Mouse (Mus musculus) right cerebral cortex, postnatal 4 days (tissue): ENCODE results near the gene Mogs.

ENCODE experiments used
- DNase-seq: peaks from one replicate; pipeline ENCODE4 v3.0.0-alpha.2; 2022

Gene Mogs

DNA sequence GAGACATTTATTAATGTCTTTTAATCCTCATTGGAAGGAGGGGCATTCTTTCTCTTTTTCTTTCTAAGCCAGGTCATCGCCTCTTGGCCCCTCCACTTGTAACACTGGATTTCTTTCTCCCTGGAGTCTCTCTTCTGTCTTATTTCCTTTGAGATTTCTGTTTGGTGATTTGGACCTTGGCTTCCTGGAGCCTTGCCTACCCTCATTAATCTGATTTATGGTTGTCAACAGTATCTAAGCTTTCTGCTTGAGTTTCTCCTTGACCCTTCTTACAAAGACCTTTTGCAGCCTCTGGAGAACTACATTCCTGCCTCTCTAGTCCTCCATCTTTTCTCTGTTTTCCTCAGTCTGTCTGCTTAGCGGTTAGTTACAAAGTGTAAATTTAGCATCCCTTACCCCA, 16.9 kb upstream of the Mogs start:
- DNase-seq: no peak

DNA sequence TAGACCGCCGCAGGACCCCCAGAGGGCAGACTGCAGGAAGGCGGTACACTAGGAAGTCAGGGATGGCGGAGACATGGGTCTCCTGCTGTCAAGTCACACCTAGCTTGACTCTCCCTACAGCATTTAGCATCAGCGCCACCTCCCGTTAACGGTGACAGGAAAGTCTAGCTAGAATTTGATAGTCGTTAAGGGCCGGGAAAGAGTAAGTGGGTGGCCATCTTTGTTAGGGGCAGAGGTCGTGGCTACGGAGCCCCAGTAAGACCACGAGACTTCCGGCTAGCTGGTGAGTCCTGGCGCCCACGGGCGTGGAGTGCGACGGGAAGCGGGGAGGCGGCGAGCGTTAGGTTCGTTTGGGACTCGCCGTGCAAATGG, 14.0 kb upstream of the Mogs start, which contains the start of the genes Ccdc142 and Gm42688:
Gene Ccdc142 (plus strand): TSS at position 286 of the 372 bp plus-strand sequence.
Gene Gm42688 (plus strand): TSS at position 302 of the 372 bp plus-strand sequence.
- DNase-seq: peak; percentile 79

DNA sequence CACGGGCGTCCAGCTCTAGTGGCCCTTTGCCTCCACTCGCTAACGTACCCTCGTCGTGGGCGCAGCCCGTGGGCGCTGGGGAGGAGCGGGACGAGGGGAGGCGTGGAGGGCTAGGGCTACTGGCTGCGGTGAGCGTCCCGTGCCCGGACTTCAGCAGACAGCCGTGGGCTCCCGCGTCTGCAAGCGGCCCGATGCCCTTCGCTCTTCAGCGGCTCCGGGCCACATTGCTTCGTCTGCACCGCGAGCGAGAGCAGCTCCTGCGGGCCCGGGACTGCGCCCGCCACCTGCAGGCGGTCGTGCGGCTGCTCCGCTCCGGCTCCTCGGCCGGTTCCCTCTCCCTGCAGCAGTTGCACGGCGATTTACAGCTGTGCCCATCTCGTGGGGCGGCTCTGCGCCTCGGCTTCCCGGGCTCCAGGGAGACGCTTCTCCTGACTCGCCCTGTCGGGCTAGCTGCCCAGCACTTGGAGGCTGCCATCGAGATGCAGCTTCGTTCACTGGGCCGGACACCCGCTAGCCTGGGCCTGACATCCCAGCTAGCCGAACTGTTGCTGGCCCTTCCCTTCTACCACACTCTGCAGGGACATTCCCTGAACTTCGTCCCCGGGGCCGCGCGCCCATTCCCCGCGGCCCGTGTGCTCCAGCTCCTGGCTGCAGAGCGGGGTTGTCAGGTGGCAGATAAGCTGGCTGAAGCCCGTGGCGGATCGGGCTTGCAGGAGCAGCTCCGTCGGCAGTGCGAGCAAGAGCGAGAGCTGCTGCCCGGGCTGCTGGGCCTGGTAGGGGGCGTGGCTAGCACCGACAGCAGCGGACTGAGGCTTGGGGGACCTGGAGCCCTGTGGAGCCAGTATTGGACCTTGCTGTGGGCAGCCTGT, 13.4 kb upstream of the Mogs start:
- peak; percentile 61 for DNase-seq

- no peak for DNase-seq
These were observed 12.1 kb upstream of the Mogs start for GRCm38 (mm10) chr6:83103130-83103650.

- DNase-seq: no peak
These were observed 11.1 kb upstream of the Mogs start for GRCm38 (mm10) chr6:83104158-83104557.

GRCm38 (mm10) chr6:83107566-83108400, 7.5 kb upstream of the Mogs start:
- DNase-seq: peak; percentile 76

DNA sequence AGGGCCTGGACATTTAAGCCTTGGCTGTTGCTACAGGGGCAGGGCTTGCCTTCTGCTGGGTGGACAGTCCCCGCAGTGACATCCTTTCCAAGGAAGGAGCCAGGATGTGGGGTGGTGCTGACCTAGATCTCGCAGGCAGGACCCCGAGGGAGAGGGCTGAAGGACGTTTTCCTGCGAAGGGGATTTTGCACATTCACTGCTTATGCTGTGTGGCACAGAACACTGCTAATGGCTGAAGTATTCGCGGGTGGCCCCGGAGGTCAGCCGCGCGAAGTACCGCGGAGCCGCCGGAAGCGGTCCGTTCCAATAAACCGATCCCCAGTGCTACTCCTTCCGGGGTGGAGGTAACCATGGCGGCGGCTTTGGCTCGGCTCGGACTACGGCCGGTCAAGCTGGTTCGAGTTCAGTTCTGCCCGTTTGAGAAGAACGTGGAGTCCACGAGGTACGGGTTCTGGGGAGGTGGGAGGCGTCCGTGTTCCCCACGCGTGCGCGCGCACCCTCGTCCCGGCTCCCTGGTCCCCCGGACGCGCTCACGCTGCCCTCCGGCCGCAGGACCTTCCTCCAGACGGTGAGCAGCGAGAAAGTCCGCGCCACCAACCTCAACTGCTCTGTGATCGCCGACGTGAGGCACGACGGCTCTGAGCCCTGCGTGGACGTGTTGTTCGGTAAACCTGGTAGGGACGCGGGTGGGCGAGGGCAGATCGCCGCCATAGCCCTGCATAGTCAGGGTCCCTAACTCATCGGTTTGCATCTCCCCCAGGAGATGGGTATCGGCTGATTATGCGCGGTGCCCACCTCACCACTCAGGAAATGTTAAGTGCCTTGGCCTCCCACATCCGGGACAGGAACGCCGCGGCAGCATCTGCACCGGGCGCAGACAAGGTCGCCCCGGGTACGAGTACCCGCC, 6.3 kb upstream of the Mogs start, which contains the start of gene Mrpl53:
Gene Mrpl53 (plus strand): TSS at position 279 of the 907 bp plus-strand sequence.
- peak; percentile 82 for DNase-seq

GRCm38 (mm10) chr6:83111510-83112136, 3.7 kb upstream of the Mogs start:
- DNase-seq: no peak

- no peak for DNase-seq
These were observed 531 bp downstream of the Mogs start for GRCm38 (mm10) chr6:83115682-83116372.

DNA sequence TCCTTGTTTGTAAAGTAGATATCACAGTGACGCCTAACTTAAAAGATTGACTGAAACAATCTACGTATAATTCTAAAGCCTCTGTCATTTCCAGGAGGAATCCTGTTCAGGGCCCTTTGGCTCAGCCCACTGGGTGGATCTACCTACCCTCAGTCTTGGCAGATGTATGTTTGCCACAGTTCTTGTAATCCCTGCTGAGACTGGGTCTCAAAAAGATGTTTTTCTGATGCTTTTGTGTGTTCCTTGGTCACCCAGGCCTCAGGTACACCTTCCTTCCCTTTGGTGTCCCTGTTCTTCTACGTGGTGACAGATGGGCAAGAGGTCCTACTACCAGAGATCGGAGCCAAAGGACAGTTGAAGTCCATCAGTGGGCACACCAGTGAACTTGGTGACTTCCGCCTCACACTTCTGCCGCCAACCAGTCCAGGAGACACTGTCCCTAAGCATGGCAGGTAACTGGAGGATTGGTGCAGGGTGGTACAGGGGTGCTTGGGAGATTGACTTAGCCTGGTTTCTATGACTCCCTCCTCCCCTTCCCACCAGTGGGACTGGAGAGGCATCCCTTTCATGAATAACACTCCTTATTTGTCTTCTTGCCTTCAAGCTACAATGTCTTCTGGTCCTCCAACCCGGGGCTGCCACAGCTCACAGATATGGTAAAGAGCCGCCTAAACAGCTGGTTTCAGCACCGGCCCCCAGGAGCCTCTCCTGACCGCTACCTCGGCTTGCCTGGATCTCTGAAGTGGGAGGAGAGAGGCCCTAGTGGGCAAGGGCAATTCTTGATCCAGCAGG, 1.3 kb downstream of the Mogs start:
- DNase-seq: no peak

- no peak for DNase-seq
These were observed 1.8 kb downstream of the Mogs start for GRCm38 (mm10) chr6:83117165-83117438.

GRCm38 (mm10) chr6:83117616-83118015, 2.3 kb downstream of the Mogs start:
- DNase-seq: no peak

DNA sequence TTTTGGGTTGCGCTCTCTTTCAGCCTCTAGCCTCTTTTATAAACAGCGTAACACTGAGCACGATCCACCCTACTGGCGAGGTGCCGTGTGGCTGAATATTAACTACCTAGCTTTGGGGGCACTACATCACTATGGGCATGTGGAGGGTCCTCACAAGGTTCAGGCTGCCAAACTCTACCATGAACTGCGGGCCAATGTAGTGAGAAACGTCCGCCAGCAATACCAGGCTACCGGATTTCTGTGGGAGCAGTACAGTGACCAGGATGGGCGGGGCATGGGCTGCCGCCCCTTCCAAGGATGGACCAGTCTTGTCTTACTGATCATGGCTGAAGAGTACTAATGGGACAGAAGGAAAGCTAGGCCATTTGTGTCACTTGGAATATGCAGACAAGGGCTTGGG, 3.1 kb downstream of the Mogs start:
- no peak for DNase-seq

DNA sequence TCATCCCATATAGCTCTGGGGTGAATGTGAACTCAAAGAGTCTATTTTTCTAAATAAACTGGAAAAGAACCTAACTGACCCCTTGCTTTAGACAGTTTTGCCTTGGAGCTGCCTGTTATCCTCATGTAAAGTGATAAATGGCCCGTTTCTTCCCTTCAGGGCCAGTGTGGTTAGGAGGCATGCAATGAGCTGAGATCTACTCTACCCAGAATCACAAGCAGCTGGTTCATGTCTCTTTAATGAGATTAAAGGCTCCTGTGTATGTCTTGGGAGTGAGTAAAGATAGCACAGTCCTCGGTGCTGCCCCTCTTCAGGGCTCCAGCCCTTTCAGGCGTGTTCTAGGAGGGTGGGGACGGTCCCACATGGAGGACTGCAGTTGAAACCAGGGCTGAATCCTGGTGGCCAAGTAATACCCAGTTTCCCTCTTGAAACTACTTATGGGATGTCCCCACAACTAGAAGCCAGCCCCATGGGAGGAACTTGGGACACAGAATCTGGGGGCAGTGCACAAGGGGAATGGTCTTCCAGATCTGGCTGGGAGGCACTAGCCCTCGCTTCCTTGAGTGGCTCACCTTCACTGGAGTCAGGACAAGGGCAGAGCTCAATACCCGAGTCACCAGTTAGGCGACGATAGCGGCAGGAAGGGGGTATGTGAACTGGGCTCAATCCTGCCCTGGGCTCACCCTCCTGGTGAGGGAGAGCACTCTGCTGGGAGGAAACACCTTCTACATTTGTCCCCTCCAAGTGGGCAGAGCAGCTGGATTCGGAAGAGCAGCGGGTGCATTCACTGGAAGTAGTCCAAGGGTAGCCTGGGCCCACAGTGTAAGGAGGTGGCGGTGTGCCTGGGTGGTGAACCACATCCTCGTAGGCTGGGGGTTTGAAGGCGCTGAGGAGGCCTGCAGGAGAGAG, 3.8 kb downstream of the Mogs start:
- no peak for DNase-seq

- no peak for DNase-seq
These were observed 4.4 kb downstream of the Mogs start for GRCm38 (mm10) chr6:83119734-83120051.

- DNase-seq: peak; percentile 80
These were observed 5.9 kb downstream of the Mogs start, which contains the start of gene Wbp1 for GRCm38 (mm10) chr6:83120930-83121862. Gene Wbp1, minus strand, starts transcription at chr6:83121559.

GRCm38 (mm10) chr6:83121863-83122710, 6.8 kb downstream of the Mogs start:
- no peak for DNase-seq
